Mouse (Mus musculus): ENCODE data around the gene Mecom. TPM values are rescaled to one million over a fixed set of nuclear protein-coding genes. Genes with fewer than 3 reads are reported as not detected.
"Not testable (repeated sequence)": the region's sequence is repeated elsewhere in the genome, so short reads cannot be mapped to it uniquely, and the experiment has no call there.

Mecom gene
- polyA plus RNA-seq, 1 experiment from 2014 or later = 57.4 TPM

- Histone ChIP-seq H3K9me3 (replicated peaks; ENCODE audit: control insufficient read depth, low read length) (no peaks in the 10 kb centered on the region), H3K27ac (ENCODE audit: low read length) (no peak overlapping the region), H3K36me3 (ENCODE audit: control insufficient read depth, insufficient read depth, low read length) (no peaks in the 10 kb centered on the region), H3K27me3 (ENCODE audit: control insufficient read depth, insufficient read depth, low read length) (no peaks in the 10 kb centered on the region), H3K4me1 (ENCODE audit: control insufficient read depth, insufficient read depth, low read length) (0 out of 2 replicates have a peak, but pooled peaks cover 3% of the 10 kb centered on the region), H3K4me2 (ENCODE audit: low read depth, low read length) (no peak overlapping the region), H3K9ac (ENCODE audit: low read length) (no peak overlapping the region), H3K4me3 (replicated peaks; ENCODE audit: low read length) (no peak overlapping the region)
- ATAC-seq (ENCODE audit: insufficient read depth, low FRiP score) = no peak
- WGBS = 73% methylated on average over 6 of the region's 6 CpGs
Observed at GRCm38 (mm10) chr3:30553741-30554140, 5.9 kb upstream of the Mecom start.

- H3K27me3 ChIP-seq (ENCODE audit: control insufficient read depth, insufficient read depth, low read length) = no peaks in the 10 kb centered on the region
- no peak overlapping the region for H3K27ac ChIP-seq (ENCODE audit: low read length)
- WGBS = 49% methylated on average over 2 of the region's 2 CpGs
- H3K36me3 ChIP-seq (ENCODE audit: control insufficient read depth, insufficient read depth, low read length) = no peaks in the 10 kb centered on the region
- no peaks in the 10 kb centered on the region for H3K9me3 ChIP-seq (replicated peaks; ENCODE audit: control insufficient read depth, low read length)
- 0 out of 2 replicates have a peak, but pooled peaks cover 9% of the 10 kb centered on the region for H3K4me1 ChIP-seq (ENCODE audit: control insufficient read depth, insufficient read depth, low read length)
- no peak overlapping the region for H3K4me3 ChIP-seq (replicated peaks; ENCODE audit: low read length)
- no peak overlapping the region for H3K4me2 ChIP-seq (ENCODE audit: low read depth, low read length)
- H3K9ac ChIP-seq (ENCODE audit: low read length) = no peak overlapping the region
- ATAC-seq (ENCODE audit: insufficient read depth, low FRiP score) = no peak
Observed at GRCm38 (mm10) chr3:30550218-30550617, 2.4 kb upstream of the Mecom start.

DNA sequence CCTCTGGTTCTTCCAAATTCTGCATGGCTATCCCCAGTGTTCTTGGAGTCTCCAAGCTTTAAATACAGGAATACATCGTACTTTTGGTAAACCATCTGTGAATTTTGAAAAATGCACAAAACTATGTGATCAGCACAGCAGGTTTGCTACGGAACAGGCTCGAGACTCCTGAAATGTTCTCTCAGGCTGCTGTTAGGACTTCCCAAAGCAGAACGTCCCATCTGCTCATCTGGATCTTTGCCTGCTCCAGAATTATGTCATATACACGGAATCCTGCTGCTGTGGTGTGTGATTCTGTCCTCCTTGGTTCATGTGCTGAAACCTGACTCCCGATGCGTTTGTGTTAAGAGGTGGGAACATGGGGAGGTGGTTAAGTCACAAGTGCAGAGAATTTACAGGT, 1.1 kb upstream of the Mecom start:
- Histone ChIP-seq H3K4me2 (ENCODE audit: low read depth, low read length) (no peak overlapping the region), H3K36me3 (ENCODE audit: control insufficient read depth, insufficient read depth, low read length) (no peaks in the 10 kb centered on the region), H3K9me3 (replicated peaks; ENCODE audit: control insufficient read depth, low read length) (no peaks in the 10 kb centered on the region), H3K4me3 (replicated peaks; ENCODE audit: low read length) (no peak overlapping the region), H3K9ac (ENCODE audit: low read length) (no peak overlapping the region), H3K27me3 (ENCODE audit: control insufficient read depth, insufficient read depth, low read length) (no peaks in the 10 kb centered on the region), H3K27ac (ENCODE audit: low read length) (no peak overlapping the region), H3K4me1 (ENCODE audit: control insufficient read depth, insufficient read depth, low read length) (0 out of 2 replicates have a peak, but pooled peaks cover 9% of the 10 kb centered on the region)
- no peak for ATAC-seq (ENCODE audit: insufficient read depth, low FRiP score)
- WGBS = 52% methylated on average over 7 of the region's 7 CpGs

DNA sequence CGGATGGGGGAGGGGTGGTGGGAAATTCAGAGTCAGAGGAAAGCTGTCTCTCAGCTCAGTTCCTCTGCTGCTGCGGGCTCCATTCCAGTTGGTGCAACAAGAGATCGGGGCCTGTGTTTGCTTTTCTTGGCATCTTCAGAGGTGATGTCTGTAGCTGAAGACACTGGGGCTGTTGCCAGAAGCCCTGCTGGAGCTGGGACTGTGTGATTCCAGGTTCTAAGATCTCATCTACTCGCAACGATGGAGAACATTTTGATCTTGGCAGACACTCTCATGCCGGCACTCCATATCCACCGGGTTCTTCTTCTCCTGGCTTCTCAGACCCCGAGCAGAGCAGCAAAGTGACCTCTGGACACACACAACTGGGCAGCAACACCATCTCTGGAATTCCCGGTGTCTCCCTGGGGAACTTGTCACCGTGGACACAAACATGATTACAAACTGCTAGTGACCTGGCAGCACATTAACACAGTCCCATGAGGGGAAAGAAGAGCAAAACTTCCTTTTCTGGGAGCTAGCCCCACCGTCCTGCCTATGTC, 908 bp downstream of the Mecom start:
- Histone ChIP-seq H3K27ac (ENCODE audit: low read length) (no peak overlapping the region), H3K27me3 (ENCODE audit: control insufficient read depth, insufficient read depth, low read length) (no peaks in the 10 kb centered on the region), H3K9me3 (replicated peaks; ENCODE audit: control insufficient read depth, low read length) (no peaks in the 10 kb centered on the region), H3K4me2 (ENCODE audit: low read depth, low read length) (peak overlapping the region; percentile 3; the same call in 1 of the 2 replicates), H3K36me3 (ENCODE audit: control insufficient read depth, insufficient read depth, low read length) (no peaks in the 10 kb centered on the region), H3K4me1 (ENCODE audit: control insufficient read depth, insufficient read depth, low read length) (0 out of 2 replicates have a peak, but pooled peaks cover 9% of the 10 kb centered on the region), H3K4me3 (replicated peaks; ENCODE audit: low read length) (no peak overlapping the region), H3K9ac (ENCODE audit: low read length) (no peak overlapping the region)
- WGBS = 50% methylated on average over 11 of the region's 11 CpGs
- peak; percentile 31; the same call in 1 of the 2 replicates for ATAC-seq (ENCODE audit: insufficient read depth, low FRiP score)

GRCm38 (mm10) chr3:30546366-30546765, 1.4 kb downstream of the Mecom start:
- Histone ChIP-seq H3K4me2 (ENCODE audit: low read depth, low read length) (peak overlapping the region; percentile 3; the same call in 1 of the 2 replicates), H3K9me3 (replicated peaks; ENCODE audit: control insufficient read depth, low read length) (no peaks in the 10 kb centered on the region), H3K4me1 (ENCODE audit: control insufficient read depth, insufficient read depth, low read length) (0 out of 2 replicates have a peak, but pooled peaks cover 9% of the 10 kb centered on the region), H3K27me3 (ENCODE audit: control insufficient read depth, insufficient read depth, low read length) (no peaks in the 10 kb centered on the region), H3K36me3 (ENCODE audit: control insufficient read depth, insufficient read depth, low read length) (no peaks in the 10 kb centered on the region), H3K4me3 (replicated peaks; ENCODE audit: low read length) (no peak overlapping the region), H3K27ac (ENCODE audit: low read length) (no peak overlapping the region), H3K9ac (ENCODE audit: low read length) (no peak overlapping the region)
- ATAC-seq (ENCODE audit: insufficient read depth, low FRiP score) = 0 out of 2 replicates have a peak, but pooled peaks have one; percentile 39
- 45% methylated on average over 13 of the region's 13 CpGs for WGBS

- Histone ChIP-seq H3K4me2 (ENCODE audit: low read depth, low read length) (no peak overlapping the region), H3K4me1 (ENCODE audit: control insufficient read depth, insufficient read depth, low read length) (0 out of 2 replicates have a peak, but pooled peaks cover 9% of the 10 kb centered on the region), H3K27ac (ENCODE audit: low read length) (no peak overlapping the region), H3K9me3 (replicated peaks; ENCODE audit: control insufficient read depth, low read length) (no peaks in the 10 kb centered on the region), H3K36me3 (ENCODE audit: control insufficient read depth, insufficient read depth, low read length) (no peaks in the 10 kb centered on the region), H3K9ac (ENCODE audit: low read length) (no peak overlapping the region), H3K4me3 (replicated peaks; ENCODE audit: low read length) (no peak overlapping the region), H3K27me3 (ENCODE audit: control insufficient read depth, insufficient read depth, low read length) (no peaks in the 10 kb centered on the region)
- WGBS = 89% methylated on average over 5 of the region's 5 CpGs
- no peak for ATAC-seq (ENCODE audit: insufficient read depth, low FRiP score)
Observed at GRCm38 (mm10) chr3:30545246-30545645, 2.6 kb downstream of the Mecom start.

DNA sequence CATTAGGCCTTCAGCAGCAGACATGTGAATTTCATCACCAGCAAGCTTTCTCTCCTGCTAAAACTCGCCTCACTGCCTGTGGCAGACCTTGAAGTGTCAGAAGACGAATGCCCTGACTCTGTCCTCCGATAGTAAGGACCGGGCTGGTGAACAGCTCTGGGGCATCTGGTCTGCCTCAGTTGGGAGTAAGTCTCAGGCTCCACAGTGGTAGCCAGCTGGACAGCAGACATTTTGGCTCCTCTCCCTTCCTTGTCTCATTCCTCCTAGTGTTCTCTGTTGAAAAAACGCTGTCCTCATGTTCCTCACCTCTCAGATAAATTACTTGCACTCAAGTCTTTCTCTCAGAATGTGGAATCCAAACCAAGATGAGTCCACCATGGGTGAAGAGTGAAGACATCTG, 3.5 kb downstream of the Mecom start:
- no peak overlapping the region for H3K4me3 ChIP-seq (replicated peaks; ENCODE audit: low read length)
- H3K27ac ChIP-seq (ENCODE audit: low read length) = no peak overlapping the region
- 0 out of 2 replicates have a peak, but pooled peaks cover 9% of the 10 kb centered on the region for H3K4me1 ChIP-seq (ENCODE audit: control insufficient read depth, insufficient read depth, low read length)
- no peak overlapping the region for H3K4me2 ChIP-seq (ENCODE audit: low read depth, low read length)
- no peaks in the 10 kb centered on the region for H3K36me3 ChIP-seq (ENCODE audit: control insufficient read depth, insufficient read depth, low read length)
- 54% methylated on average over 5 of the region's 5 CpGs for WGBS
- no peaks in the 10 kb centered on the region for H3K9me3 ChIP-seq (replicated peaks; ENCODE audit: control insufficient read depth, low read length)
- ATAC-seq (ENCODE audit: insufficient read depth, low FRiP score) = peak; percentile 27; the same call in 1 of the 2 replicates
- H3K9ac ChIP-seq (ENCODE audit: low read length) = no peak overlapping the region
- no peaks in the 10 kb centered on the region for H3K27me3 ChIP-seq (ENCODE audit: control insufficient read depth, insufficient read depth, low read length)

- no peaks in the 10 kb centered on the region for H3K36me3 ChIP-seq (ENCODE audit: control insufficient read depth, insufficient read depth, low read length)
- H3K27ac ChIP-seq (ENCODE audit: low read length) = no peak overlapping the region
- WGBS = 75% methylated on average over 11 of the region's 11 CpGs
- no peaks in the 10 kb centered on the region for H3K27me3 ChIP-seq (ENCODE audit: control insufficient read depth, insufficient read depth, low read length)
- H3K4me1 ChIP-seq (ENCODE audit: control insufficient read depth, insufficient read depth, low read length) = no peaks in the 10 kb centered on the region
- H3K4me2 ChIP-seq (ENCODE audit: low read depth, low read length) = no peak overlapping the region
- H3K9me3 ChIP-seq (replicated peaks; ENCODE audit: control insufficient read depth, low read length) = no peaks in the 10 kb centered on the region
- no peak overlapping the region for H3K4me3 ChIP-seq (replicated peaks; ENCODE audit: low read length)
- H3K9ac ChIP-seq (ENCODE audit: low read length) = no peak overlapping the region
- ATAC-seq (ENCODE audit: insufficient read depth, low FRiP score) = no peak
Observed at GRCm38 (mm10) chr3:30535821-30536220, 12.0 kb downstream of the Mecom start.

DNA sequence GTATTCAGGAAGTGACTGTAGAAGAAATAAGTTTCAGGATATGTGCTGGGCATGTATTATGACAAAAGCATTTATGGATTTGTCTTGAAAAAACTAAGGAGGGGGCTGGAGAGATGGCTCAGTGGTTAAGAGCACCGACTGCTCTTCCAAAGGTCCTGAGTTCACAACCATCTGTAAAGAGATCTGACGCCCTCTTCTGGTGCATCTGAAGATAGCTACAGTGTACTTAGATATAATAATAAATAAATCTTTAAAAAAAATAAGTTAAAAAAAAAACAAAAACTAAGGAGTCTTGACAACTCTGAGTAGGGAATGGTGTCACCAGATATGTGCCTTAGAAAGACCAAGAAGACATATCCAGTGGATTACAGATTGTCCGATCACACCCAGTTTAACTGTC, 27.1 kb downstream of the Mecom start:
- WGBS = 63% methylated on average over 3 of the region's 3 CpGs
- H3K4me3 ChIP-seq (replicated peaks; ENCODE audit: low read length); H3K4me2 ChIP-seq (ENCODE audit: low read depth, low read length): not testable (repeated sequence)

More for the DNA sequence above, 27.1 kb downstream of the Mecom start:
- not testable (repeated sequence) for H3K9ac ChIP-seq (ENCODE audit: low read length); H3K27me3 ChIP-seq (ENCODE audit: control insufficient read depth, insufficient read depth, low read length); H3K27ac ChIP-seq (ENCODE audit: low read length); H3K36me3 ChIP-seq (ENCODE audit: control insufficient read depth, insufficient read depth, low read length); ATAC-seq (ENCODE audit: insufficient read depth, low FRiP score); H3K9me3 ChIP-seq (replicated peaks; ENCODE audit: control insufficient read depth, low read length); H3K4me1 ChIP-seq (ENCODE audit: control insufficient read depth, insufficient read depth, low read length)

All from stomach, embryonic 16.5 days (tissue).